Mouse (Mus musculus) CD4-positive helper T cell, adult 2 months (primary cell): ENCODE measurements at regions not wholly inside any gene's neighbourhood (a gene's known extent, or its start where the extent isn't known, plus 50 kb on each side); places are given as distances from the start of the nearest gene placed in this dataset.
A peak's percentile ranks its signal among the peaks of the same experiment; 100 is the strongest.

Source experiments
- DNase-seq: peaks from one replicate; pipeline ENCODE4 v3.0.0-alpha.2; 2012; ENCODE audit warnings: low read depth, missing footprints, low spot score

DNA sequence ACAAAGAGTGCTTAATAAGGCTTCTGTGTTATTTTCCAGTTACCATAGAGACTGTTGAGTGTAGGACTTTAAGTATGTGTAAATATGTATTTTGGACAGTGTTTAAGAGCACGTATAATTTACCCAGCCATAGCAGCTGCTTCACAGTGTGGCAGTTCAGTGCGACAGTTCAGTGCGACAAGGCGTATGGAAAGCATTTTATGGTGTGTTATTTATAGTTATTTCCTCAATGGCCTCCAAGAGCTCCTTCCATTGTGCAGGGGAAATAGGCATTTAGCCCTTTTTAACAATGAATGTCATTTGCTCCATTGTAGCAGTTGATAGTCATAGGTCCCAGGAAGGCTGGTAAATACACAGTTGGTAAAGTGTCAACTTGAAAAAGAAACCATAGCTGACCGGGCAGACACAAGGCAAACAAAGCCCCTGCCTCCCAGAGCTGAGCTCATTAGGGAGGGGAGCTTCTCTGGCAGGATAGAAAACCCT, 275.1 kb upstream of the Dynlrb2 start:
- DNase-seq: no peak

- DNase-seq: no peak
These were observed 277.8 kb upstream of the Dynlrb2 start for GRCm38 (mm10) chr8:116227003-116227402.

GRCm38 (mm10) chr8:116223235-116223634, 281.5 kb upstream of the Dynlrb2 start:
- DNase-seq: no peak

DNA sequence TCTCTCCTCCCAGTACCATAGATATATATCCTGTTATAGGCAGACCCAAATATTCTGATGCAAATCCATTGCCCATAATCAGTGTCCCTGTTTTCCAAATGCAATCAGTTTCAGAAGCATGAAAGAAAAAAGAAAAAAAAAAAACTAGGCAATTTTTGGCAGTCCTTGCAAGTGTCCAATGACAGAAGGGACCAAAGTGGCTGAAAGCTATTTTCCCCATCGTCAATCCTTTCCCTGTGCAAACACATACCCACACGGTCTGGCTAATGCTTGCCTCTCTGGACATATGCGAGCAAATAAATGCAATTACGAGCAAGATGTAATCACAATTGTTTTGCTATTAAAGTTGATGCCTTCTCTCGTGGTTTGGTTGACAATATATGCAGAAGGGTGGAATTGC, 288.9 kb upstream of the Dynlrb2 start:
- DNase-seq: no peak

GRCm38 (mm10) chr8:116215286-116215860, 289.4 kb upstream of the Dynlrb2 start:
- DNase-seq: no peak

GRCm38 (mm10) chr8:116203631-116204030, 301.1 kb upstream of the Dynlrb2 start:
- DNase-seq: no peak

- no peak for DNase-seq
These were observed 304.2 kb upstream of the Dynlrb2 start for GRCm38 (mm10) chr8:116200459-116200999.

DNA sequence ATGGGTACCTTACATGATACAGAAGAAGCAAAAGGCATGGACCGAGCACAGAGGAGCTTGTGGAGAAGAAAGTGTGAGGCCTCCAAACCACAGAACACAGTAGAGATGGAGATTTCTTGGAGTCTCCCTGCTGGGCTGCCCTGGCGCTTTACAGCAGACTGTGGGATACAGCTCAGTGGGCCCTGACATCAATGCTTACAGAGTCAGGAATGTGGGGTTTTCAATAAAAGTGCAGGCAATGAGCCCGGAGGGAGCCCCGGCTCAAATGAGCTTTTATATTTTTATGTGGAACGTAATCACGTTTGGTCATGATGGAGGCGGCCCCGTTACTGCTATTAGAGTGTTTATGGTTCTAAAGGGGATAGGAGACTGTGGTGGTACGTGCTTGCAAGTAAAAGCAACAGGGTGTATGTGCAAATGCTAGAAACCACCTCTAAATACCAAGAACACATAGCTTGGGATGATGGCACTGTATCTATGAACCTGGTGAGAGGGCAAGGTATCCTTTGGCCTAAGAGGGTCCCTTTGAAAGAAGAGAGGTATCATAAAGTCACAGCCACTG, 308.1 kb upstream of the Dynlrb2 start:
- no peak for DNase-seq

DNA sequence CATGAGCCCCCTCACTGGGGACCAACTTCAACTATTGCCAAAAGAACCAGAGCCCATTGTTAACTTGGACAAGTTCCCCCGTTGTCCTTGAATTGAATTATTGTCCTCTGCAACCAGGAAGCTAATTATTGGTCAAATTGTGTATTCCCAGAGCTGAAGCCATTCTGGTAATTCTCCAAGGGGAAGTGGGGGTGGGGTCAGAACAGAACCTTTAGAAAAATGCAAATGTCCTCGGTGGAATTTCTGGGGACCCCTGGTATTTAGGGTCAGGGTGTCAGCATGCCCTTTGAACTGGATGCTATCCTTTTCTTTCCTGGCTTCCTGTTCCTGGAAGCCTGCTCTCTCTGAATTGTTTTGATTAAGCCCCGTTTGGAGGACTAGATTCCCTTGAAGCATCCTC, 312.7 kb upstream of the Dynlrb2 start:
- DNase-seq: no peak

GRCm38 (mm10) chr8:116185206-116185605, 319.6 kb upstream of the Dynlrb2 start:
- no peak for DNase-seq

GRCm38 (mm10) chr8:116184241-116184640, 320.5 kb upstream of the Dynlrb2 start:
- DNase-seq: no peak

DNA sequence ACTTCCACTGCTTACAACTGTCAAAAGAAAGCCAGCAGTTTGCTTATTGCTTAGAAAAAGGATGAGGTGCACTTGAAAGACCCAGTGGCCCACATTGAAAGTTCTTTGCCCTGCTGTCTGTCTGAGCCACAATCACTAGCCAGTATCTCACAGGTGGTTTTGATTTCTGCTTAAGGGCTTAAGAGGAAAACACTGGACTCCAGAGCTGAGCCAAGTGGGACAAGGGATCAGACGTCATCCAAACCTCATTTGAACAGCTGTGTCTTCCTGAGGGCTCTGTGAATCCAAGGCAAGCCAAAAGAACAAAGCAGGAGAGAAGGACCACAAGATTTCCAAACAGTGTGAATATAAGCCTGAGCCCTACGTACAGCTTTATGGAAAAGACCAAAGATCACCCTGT, 326.8 kb upstream of the Dynlrb2 start:
- DNase-seq: no peak

- no peak for DNase-seq
These were observed 329.9 kb upstream of the Dynlrb2 start for GRCm38 (mm10) chr8:116174891-116175290.

DNA sequence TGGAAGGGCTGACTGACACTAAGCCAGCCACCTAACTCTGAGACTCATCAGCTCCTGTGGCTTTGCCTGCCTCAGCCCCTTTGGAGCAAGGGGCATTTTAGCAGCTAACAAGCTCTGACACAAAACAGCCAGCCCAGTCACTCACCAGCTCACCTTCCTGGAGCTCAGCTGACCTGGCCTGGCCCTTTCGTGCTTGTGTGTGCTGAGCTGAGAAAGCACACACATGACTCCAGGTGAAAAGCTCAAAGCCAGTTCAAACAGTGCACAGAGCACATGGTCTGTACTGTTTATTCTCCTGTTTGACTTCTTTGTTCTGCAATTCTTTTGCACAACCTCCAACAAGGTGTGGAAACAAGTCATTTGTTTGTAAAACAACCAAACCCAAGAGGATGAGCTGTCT, 330.8 kb upstream of the Dynlrb2 start:
- no peak for DNase-seq

- DNase-seq: no peak
These were observed 336.9 kb upstream of the Dynlrb2 start for GRCm38 (mm10) chr8:116167874-116168273.

- no peak for DNase-seq
These were observed 339.8 kb upstream of the Dynlrb2 start for GRCm38 (mm10) chr8:116164989-116165299.

GRCm38 (mm10) chr8:116164190-116164988, 340.4 kb upstream of the Dynlrb2 start:
- no peak for DNase-seq

GRCm38 (mm10) chr8:116160932-116161331, 343.8 kb upstream of the Dynlrb2 start:
- DNase-seq: no peak

GRCm38 (mm10) chr8:116143687-116144573, 360.8 kb upstream of the Dynlrb2 start:
- peak; percentile 58 for DNase-seq

GRCm38 (mm10) chr8:116141363-116141762, 363.4 kb upstream of the Dynlrb2 start:
- DNase-seq: no peak

DNA sequence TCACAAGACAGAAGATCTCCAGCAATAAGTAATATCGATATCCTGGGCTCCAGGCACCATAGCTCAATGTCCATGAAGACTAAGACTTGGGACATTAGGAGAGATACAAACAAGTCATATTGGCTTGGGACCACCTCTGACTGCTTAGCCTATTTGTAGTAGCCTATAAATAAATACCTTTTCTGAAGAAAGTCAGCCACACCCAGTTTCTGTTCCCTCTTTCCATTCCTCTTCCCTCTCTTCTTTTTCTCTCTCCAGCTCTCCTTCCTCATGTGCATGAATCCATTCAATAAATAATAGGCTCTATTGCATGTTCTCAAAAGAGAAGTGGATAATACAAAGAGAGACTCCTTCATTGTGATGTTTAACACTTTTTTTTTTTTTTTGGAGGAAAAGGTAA, 364.8 kb upstream of the Dynlrb2 start:
- DNase-seq: no peak

DNA sequence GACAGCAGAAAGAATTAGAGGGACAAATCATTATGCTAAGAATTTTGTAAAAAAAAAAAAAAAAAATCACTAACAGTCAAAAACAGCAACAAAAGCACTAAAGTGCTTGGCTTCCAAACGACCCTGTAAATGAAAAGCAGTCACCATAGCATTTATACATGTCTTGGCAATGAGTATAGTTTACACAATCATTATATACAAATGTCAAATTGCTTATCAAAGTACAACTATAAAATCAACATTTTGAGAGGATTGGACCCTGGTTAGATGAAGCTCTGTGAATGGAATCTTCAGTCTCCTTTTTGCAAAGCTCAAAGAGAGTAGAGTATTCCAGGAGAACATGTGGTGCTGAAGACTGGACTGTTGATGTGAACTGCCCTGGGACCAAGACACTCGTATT, 367.0 kb upstream of the Dynlrb2 start:
- no peak for DNase-seq
